Mouse (Mus musculus) spleen, adult 2 months (tissue): ENCODE data around the gene Fnip2. TPM values are rescaled to one million over a fixed set of nuclear protein-coding genes. Genes with fewer than 3 reads are reported as not detected.

Experiments used
- DNase-seq, 2 experiments: peaks; one replicate each; pipeline versions ENCODE4 v3.0.0 to v3.0.0-alpha.2; 2012 to 2021; ENCODE audit warnings: low spot score in 2 of 2, low read depth in 1 of 2
- H3K27ac ChIP-seq: fragments of 200-500 bp; 2 replicates; pipeline ENCODE4 v1.5.1; 2012; ENCODE audit warnings: low read length, inconsistent platforms; ENCODE audit not compliant: insufficient read depth
- H3K27me3 ChIP-seq: fragments of 200-500 bp; 2 replicates; pipeline ENCODE4 v1.6.1; 2012; ENCODE audit warnings: mild to moderate bottlenecking, moderate library complexity, low read length, inconsistent platforms; ENCODE audit not compliant: control insufficient read depth, insufficient read depth
- H3K36me3 ChIP-seq: fragments of 200-500 bp; 2 replicates; pipeline ENCODE4 v1.6.1; 2012; ENCODE audit warnings: mild to moderate bottlenecking, low read length, inconsistent platforms; ENCODE audit not compliant: control insufficient read depth, insufficient read depth
- H3K4me1 ChIP-seq: fragments of 200-500 bp; 2 replicates; pipeline ENCODE4 v1.6.1; 2011; ENCODE audit warnings: inconsistent platforms; ENCODE audit not compliant: control insufficient read depth, insufficient read depth, insufficient read length
- H3K4me3 ChIP-seq: fragments of 200-500 bp; 2 replicates; pipeline ENCODE4 v1.5.1; 2011; ENCODE audit warnings: mild to moderate bottlenecking, inconsistent platforms; ENCODE audit not compliant: insufficient read depth, insufficient read length; ENCODE audit errors: extremely low read depth
- CTCF ChIP-seq: fragments of 200-500 bp; IDR thresholded peaks from 2 replicates; pipeline ENCODE4 v1.5.1; 2011; ENCODE audit warnings: mild to moderate bottlenecking, inconsistent platforms; ENCODE audit not compliant: insufficient read depth, insufficient read length, insufficient replicate concordance; ENCODE audit errors: extremely low read depth
- POLR2A ChIP-seq: fragments of 200-500 bp; IDR thresholded peaks from 2 replicates; pipeline ENCODE4 v1.6.1; 2011; ENCODE audit warnings: low read depth, low read length, inconsistent platforms
- WGBS: fragments of 180-500 bp; shearing (Covaris S2); methylation state at CpG from one replicate; pipeline ENCODE4 v1.1.7; 2018; 5-methylcytosine and 5-hydroxymethylcytosine counted together
- polyA plus RNA-seq: library from polyadenylated mRNA; depleted of rRNA; stranded (reverse); fragments of >200 nt; gene quantifications from 2 replicates; pipeline ENCODE4 v1.2.3, GENCODE M21; 2012

Fnip2 gene
- polyA plus RNA-seq, 1 experiment = 3.1 TPM

DNA sequence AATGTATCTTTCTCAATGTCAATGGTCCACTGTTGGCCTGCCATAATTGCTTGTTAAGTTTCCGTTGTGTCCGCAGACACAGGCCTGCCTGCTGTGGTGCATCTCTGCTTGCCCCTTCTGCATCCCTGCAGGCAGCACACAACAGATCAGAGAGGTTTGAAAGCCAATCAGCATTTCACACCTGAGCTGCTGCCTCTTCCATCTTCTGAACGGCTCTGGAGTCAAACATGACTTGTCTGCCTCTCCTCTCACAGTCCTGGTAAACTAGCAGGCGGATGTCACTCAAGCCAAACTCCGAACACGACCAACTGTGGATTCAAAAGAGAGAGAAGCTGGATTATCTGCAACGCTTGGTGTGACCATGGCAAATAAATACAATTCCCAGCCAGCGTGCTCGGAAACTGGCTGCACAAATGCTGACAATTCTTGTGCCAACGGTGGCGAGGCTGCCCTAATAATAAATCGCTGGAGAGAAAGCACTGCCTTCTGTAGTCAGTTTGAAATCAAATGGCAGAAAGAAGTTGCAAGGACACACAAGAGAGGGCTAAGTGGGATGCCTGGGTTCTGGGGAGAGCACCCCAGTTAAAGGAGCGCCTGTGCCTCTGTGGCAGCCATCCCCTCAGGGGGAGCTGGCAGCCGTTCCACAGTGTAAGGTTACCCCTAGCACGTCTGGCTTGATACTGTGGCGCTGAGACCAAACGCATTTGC lies 49.6 kb downstream of the Fnip2 start:
- H3K4me3 ChIP-seq = no peak overlapping the region
- no peaks in the 10 kb centered on the region for H3K36me3 ChIP-seq
- no peaks in the 10 kb centered on the region for H3K4me1 ChIP-seq
- TF ChIP-seq POLR2A (no peak), CTCF (no peak)
- no peaks in the 10 kb centered on the region for H3K27me3 ChIP-seq
- DNase-seq = no peak
- WGBS = 93% methylated on average over 17 of the region's 17 CpGs
- H3K27ac ChIP-seq = no peak overlapping the region

DNA sequence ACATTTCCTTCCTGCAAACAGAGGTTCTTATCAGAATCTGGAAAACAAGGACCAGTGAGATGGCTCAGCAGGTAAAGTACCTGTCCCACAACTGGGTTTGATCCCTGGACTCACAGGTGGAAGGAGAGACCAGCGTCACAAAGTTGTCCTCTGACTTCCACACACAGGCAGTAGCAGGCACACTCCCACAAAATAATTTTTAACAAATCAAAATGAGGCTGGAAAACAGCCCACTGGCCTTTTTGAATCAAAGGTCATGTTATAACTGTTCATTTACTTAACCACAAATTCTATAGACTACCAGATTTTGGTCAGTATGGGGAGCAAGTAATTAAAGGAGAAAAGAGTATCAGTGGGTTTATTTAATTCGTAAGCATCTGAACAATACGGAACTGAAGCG lies 50.6 kb downstream of the Fnip2 start:
- 98% methylated on average over 4 of the region's 4 CpGs for WGBS
- Histone ChIP-seq H3K27me3 (no peaks in the 10 kb centered on the region), H3K4me1 (no peaks in the 10 kb centered on the region), H3K4me3 (no peak overlapping the region), H3K27ac (no peak overlapping the region), H3K36me3 (no peaks in the 10 kb centered on the region)
- no peak for TF ChIP-seq POLR2A
- TF ChIP-seq CTCF = no peak
- DNase-seq = no peak

DNA sequence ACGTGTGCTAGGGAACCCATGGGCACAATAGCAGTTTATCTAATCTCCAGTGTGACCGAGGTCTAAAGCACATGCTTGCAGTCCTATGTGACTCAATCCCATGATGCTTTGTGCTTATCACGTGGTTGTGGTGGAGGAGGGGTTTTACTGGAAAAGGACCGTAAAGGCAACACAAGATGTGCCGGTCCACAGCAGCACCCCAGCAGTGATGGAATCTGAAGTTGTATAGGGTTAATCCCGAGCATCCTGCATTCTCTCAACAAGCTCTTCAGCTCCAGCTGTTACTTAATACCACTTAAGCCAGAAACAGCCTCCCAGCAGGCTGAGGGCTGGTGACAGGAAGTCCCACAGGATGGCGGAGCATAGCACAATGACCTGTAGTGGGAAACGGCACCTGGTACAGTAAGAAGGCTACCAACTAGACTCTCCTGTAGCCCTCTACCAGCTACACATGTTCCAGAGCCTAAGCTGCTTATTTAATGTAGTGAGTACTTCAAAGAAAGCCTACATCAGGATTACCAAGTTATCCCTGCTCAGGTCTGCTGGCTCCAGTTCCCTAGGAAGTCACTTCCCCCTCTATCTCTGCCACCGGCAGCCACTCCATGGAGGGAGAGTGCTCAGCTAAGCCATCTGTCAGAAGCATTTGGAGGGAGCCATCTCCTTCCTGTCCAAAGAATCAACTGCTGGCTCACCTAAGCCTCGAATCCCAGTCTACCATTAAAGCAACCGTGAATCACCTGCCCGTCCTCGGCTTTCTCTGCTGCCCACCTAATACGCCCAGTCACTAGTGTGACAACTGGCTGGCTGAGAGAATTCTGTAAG lies 51.3 kb downstream of the Fnip2 start:
- TF ChIP-seq POLR2A = no peak
- TF ChIP-seq CTCF = no peak
- H3K27me3 ChIP-seq = no peaks in the 10 kb centered on the region
- WGBS = 74% methylated on average over 14 of the region's 14 CpGs
- no peaks in the 10 kb centered on the region for H3K36me3 ChIP-seq
- no peak for DNase-seq
- no peak overlapping the region for H3K4me3 ChIP-seq
- H3K27ac ChIP-seq = no peak overlapping the region
- no peaks in the 10 kb centered on the region for H3K4me1 ChIP-seq

DNA sequence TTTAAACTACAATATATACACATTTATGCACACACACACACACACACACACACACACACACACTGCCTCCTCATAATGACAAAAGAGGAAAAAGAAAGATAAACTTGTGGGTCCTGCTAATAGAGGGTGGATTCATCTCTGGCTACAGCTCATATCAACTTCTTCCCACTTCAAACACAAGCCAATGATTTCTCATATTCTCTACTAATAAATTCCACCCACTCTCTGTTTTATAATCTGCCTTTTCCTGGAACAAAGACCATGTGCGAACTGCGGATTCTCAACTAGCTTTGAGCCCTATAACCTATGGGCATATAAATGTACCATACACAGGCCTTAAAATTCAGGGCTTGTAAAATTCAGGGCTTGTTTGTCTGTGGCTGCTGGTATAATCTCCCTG lies 53.3 kb downstream of the Fnip2 start:
- no peak overlapping the region for H3K4me3 ChIP-seq
- no peak for TF ChIP-seq CTCF
- no peak for TF ChIP-seq POLR2A
- H3K27me3 ChIP-seq = no peaks in the 10 kb centered on the region
- no peak for DNase-seq
- H3K36me3 ChIP-seq = no peaks in the 10 kb centered on the region
- H3K27ac ChIP-seq = no peak overlapping the region
- 94% methylated on average over 2 of the region's 2 CpGs for WGBS
- no peaks in the 10 kb centered on the region for H3K4me1 ChIP-seq

DNA sequence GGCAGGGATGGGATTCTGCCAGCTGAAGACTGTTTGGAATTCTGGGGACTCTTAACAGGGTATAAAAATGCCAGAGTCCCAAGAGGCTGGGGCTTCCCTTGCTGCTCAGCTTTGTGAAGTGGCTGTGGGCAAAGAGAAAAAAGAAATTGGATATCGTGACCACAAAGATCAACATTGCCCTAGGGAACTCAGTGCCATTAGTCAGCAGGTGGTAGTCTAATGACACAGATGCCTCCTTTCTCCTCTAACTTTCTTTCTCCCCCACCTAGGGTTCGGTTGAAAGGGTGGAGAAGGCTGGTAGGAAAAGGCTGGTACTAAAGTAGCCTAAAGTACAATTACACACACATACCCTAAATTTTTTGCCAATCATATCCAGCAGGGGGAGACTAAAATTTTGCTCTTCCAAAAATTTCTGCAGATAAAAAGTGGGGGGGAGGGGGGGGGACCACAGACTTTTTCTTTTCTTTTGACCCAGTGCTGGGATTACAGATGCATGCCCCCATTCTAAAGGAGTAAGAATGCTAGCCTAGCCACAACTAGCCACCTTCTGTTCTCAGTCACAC lies 66.3 kb downstream of the Fnip2 start:
- DNase-seq = no peak
- no peaks in the 10 kb centered on the region for H3K27me3 ChIP-seq
- H3K4me1 ChIP-seq = no peaks in the 10 kb centered on the region
- H3K36me3 ChIP-seq = no peaks in the 10 kb centered on the region
- 77% methylated on average over 2 of the region's 2 CpGs for whole genome bisulfite sequencing
- H3K27ac ChIP-seq = no peak overlapping the region
- TF ChIP-seq POLR2A (no peak), CTCF (no peak)
- H3K4me3 ChIP-seq = no peak overlapping the region

DNA sequence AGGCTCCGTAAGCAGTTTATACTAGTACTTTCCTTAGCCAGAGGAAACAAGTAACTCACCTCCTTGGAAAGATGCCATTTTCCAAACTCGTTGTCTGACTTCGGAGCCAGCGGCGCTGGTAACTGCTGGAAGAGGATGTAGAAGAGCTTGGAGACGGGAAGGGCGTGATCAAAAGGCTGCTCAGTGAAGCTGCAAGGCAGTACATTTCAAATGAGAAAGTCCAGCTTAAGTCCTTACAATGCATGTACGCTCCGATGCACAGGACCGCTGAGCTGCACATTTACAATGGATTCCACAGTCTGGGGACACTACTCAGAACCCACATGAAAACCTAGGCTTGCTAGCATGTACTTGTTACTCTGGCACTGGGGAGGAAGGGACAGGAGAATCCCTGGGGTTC lies 67.3 kb downstream of the Fnip2 start:
- Histone ChIP-seq H3K27me3 (no peaks in the 10 kb centered on the region), H3K4me3 (no peak overlapping the region), H3K27ac (no peak overlapping the region), H3K36me3 (no peaks in the 10 kb centered on the region), H3K4me1 (no peaks in the 10 kb centered on the region)
- DNase-seq = no peak
- 96% methylated on average over 10 of the region's 10 CpGs for WGBS
- TF ChIP-seq CTCF (no peak), POLR2A (no peak)
